Mouse (Mus musculus) CH12.LX (cell line): ENCODE measurements around the gene Fam166a.
"Not testable (repeated sequence)": the region's sequence is repeated elsewhere in the genome, so short reads cannot be mapped to it uniquely, and the experiment has no call there.

Source experiments
- CTCF ChIP-seq, 2 experiments: IDR thresholded peaks in 1 of 2; conservative IDR thresholded peaks in 1 of 2; 2 replicates each; pipeline ENCODE4 v1.5.1; 2011 to 2012; ENCODE audit warnings: low read depth in 2 of 2, low read length in 2 of 2, improper control_type of control experiment in 1 of 2, inconsistent platforms in 1 of 2, mild to moderate bottlenecking in 1 of 2, moderate library complexity in 1 of 2
- GABPA ChIP-seq: IDR thresholded peaks from 2 replicates; pipeline ENCODE4 v1.6.1; 2012; ENCODE audit warnings: low read depth, low read length, improper control_type of control experiment, inconsistent platforms; ENCODE audit not compliant: insufficient replicate concordance
- NELFE ChIP-seq: IDR thresholded peaks from 2 replicates; pipeline ENCODE4 v1.6.1; 2011; ENCODE audit warnings: low read depth, low read length, improper control_type of control experiment
- POLR2A ChIP-seq: IDR thresholded peaks from 2 replicates; pipeline ENCODE4 v1.6.1; 2011; ENCODE audit warnings: low read depth, mild to moderate bottlenecking, improper control_type of control experiment, low read length

DNA sequence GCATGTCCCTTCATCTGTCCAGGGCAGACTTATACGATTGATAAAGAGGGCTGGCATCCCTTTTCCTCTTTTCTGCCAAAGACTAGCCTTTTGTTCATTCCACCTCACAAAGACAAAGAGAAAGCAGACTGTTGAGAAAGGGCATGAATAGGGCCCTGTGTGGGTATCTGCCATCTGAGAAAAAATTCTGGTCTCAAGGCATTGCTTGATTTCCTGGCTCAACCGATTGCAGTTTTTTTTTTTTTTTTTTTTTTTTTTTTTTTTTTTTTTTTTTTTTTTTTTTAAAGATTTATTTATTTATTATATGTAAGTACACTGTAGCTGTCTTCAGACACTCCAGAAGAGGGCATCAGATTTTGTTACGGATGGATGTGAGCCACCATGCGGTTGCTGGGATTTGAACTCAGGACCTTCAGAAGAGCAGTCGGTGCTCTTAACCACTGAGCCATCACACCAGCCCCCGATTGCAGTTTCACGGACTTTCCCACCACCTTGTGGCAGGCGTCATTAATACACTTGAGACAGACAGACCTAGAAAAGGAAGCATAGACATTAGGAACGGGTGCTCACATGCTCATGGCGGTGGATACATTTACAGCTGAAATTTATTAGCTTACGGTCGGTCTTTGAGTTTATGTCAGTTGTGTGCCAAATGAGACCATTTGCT lies 38.0 kb downstream of the Fam166a start:
- TF ChIP-seq POLR2A, GABPA, NELFE: not testable (repeated sequence)
- peak; percentile 10 to 68; a peak in 3 of 4 replicates for TF ChIP-seq CTCF (conservative IDR thresholded peaks at IDR 0.05 in 1 of 2, IDR thresholded peaks at IDR 0.05 in 1 of 2; ENCODE audit: low read depth in 2 of 2, low read length in 2 of 2)
